Mouse (Mus musculus) MEL (cell line): ENCODE measurements around the gene Gm266. TPM values are rescaled to one million over a fixed set of nuclear protein-coding genes. Genes with fewer than 3 reads are reported as not detected.

ENCODE experiments used
- DNase-seq: peaks from one replicate; pipeline ENCODE4 v3.0.0; 2011; ENCODE audit warnings: low read depth, low spot score
- H3K27ac ChIP-seq: 2 replicates; pipeline ENCODE4 v1.5.1; 2012; ENCODE audit warnings: low read depth, mild to moderate bottlenecking, control low read depth, low read length, moderate library complexity; ENCODE audit not compliant: control insufficient read depth
- H3K27me3 ChIP-seq, 2 experiments: fragments of 150-350 bp in 1 of 2; sonication (generic) in 1 of 2; 2 replicates each; pipeline ENCODE4 v1.6.1; 2012; ENCODE audit warnings: low read length in 2 of 2, mild to moderate bottlenecking in 2 of 2, improper control_type of control experiment in 1 of 2, moderate library complexity in 1 of 2; ENCODE audit not compliant: insufficient read depth in 2 of 2, control insufficient read depth in 1 of 2
- H3K36me3 ChIP-seq, 2 experiments: 2 replicates each; pipeline ENCODE4 v1.6.1; 2012 to 2014; ENCODE audit warnings: low read length in 2 of 2, improper control_type of control experiment in 1 of 2, inconsistent platforms in 1 of 2, mild to moderate bottlenecking in 1 of 2; ENCODE audit not compliant: insufficient read depth in 2 of 2, control insufficient read depth in 1 of 2
- H3K4me1 ChIP-seq, 2 experiments: fragments of 150-350 bp in 1 of 2; sonication (generic) in 1 of 2; 2 replicates each; pipeline ENCODE4 v1.6.1; 2012; ENCODE audit warnings: low read length in 2 of 2, improper control_type of control experiment in 1 of 2, mild to moderate bottlenecking in 1 of 2; ENCODE audit not compliant: insufficient read depth in 2 of 2, control insufficient read depth in 1 of 2
- H3K4me3 ChIP-seq, 2 experiments: fragments of 150-350 bp in 1 of 2; sonication (generic) in 1 of 2; 2 replicates each; pipeline ENCODE4 v1.5.1; 2012; ENCODE audit warnings: low read depth in 2 of 2, low read length in 2 of 2, mild to moderate bottlenecking in 2 of 2, moderate library complexity in 2 of 2, control low read depth in 1 of 2, improper control_type of control experiment in 1 of 2; ENCODE audit not compliant: control insufficient read depth in 1 of 2, insufficient read depth in 1 of 2
- H3K79me2 ChIP-seq: 2 replicates; pipeline ENCODE4 v1.6.1; 2012; ENCODE audit warnings: mild to moderate bottlenecking, low read length, moderate library complexity; ENCODE audit not compliant: control insufficient read depth, poor library complexity, insufficient read depth
- H3K9ac ChIP-seq: 2 replicates; pipeline ENCODE4 v1.6.1; 2012; ENCODE audit warnings: low read depth, mild to moderate bottlenecking, control low read depth, low read length, moderate library complexity; ENCODE audit not compliant: control insufficient read depth, poor library complexity, severe bottlenecking
- H3K9me3 ChIP-seq: fragments of 150-350 bp; sonication (generic); replicated peaks from 2 replicates; pipeline ENCODE4 v1.6.1; 2012; ENCODE audit warnings: mild to moderate bottlenecking, low read length, improper control_type of control experiment, moderate library complexity; ENCODE audit not compliant: insufficient read depth
- BHLHE40 ChIP-seq: IDR thresholded peaks from 2 replicates; pipeline ENCODE4 v1.6.1; 2012; ENCODE audit warnings: low read depth, mild to moderate bottlenecking, inconsistent platforms, low read length, improper control_type of control experiment, borderline replicate concordance
- CHD1 ChIP-seq: IDR thresholded peaks from 2 replicates; pipeline ENCODE4 v1.6.1; 2012; ENCODE audit warnings: low read depth, mild to moderate bottlenecking, inconsistent platforms, low read length, improper control_type of control experiment
- CHD2 ChIP-seq: IDR thresholded peaks from 2 replicates; pipeline ENCODE4 v1.6.1; 2011; ENCODE audit warnings: low read length, improper control_type of control experiment
- CTCF ChIP-seq, 3 experiments: IDR thresholded peaks in 2 of 3; conservative IDR thresholded peaks in 1 of 3; 2 replicates each; pipeline ENCODE4 v1.5.1; 2011 to 2012; ENCODE audit warnings: low read length in 3 of 3, low read depth in 2 of 3, mild to moderate bottlenecking in 2 of 3, improper control_type of control experiment in 1 of 3, inconsistent platforms in 1 of 3, mixed read lengths in 1 of 3, moderate library complexity in 1 of 3; ENCODE audit not compliant: control insufficient read depth in 1 of 3, insufficient read depth in 1 of 3, poor library complexity in 1 of 3, severe bottlenecking in 1 of 3
- E2F4 ChIP-seq: IDR thresholded peaks from 2 replicates; pipeline ENCODE4 v1.6.1; 2011; ENCODE audit warnings: low read depth, low read length, improper control_type of control experiment, borderline replicate concordance
- ELF1 ChIP-seq: IDR thresholded peaks from 2 replicates; pipeline ENCODE4 v1.6.1; 2014; ENCODE audit warnings: low read depth, mild to moderate bottlenecking, inconsistent platforms, low read length, improper control_type of control experiment, moderate library complexity
- ETS1 ChIP-seq: IDR thresholded peaks from 2 replicates; pipeline ENCODE4 v1.6.1; 2012; ENCODE audit warnings: low read depth, mild to moderate bottlenecking, inconsistent platforms, low read length, improper control_type of control experiment, moderate library complexity
- GABPA ChIP-seq: IDR thresholded peaks from 2 replicates; pipeline ENCODE4 v1.6.1; 2012; ENCODE audit warnings: low read depth, mild to moderate bottlenecking, inconsistent platforms, low read length, improper control_type of control experiment, moderate library complexity
- HCFC1 ChIP-seq: IDR thresholded peaks from 2 replicates; pipeline ENCODE4 v1.6.1; 2012; ENCODE audit warnings: low read depth, mild to moderate bottlenecking, inconsistent platforms, low read length, improper control_type of control experiment, moderate library complexity
- KAT2A ChIP-seq: conservative IDR thresholded peaks from 2 replicates; pipeline ENCODE4 v1.6.1; 2012; ENCODE audit warnings: low read depth, low read length, improper control_type of control experiment, inconsistent platforms
- MAX ChIP-seq: IDR thresholded peaks from 2 replicates; pipeline ENCODE4 v1.6.1; 2011; ENCODE audit warnings: low read length, improper control_type of control experiment
- MAZ ChIP-seq: IDR thresholded peaks from 2 replicates; pipeline ENCODE4 v1.6.1; 2012; ENCODE audit warnings: low read depth, mild to moderate bottlenecking, inconsistent platforms, low read length, improper control_type of control experiment
- MEF2A ChIP-seq: IDR thresholded peaks from 2 replicates; pipeline ENCODE4 v1.6.1; 2014; ENCODE audit warnings: low read depth, mild to moderate bottlenecking, inconsistent platforms, low read length, improper control_type of control experiment; ENCODE audit not compliant: poor library complexity, insufficient replicate concordance, severe bottlenecking; ENCODE audit errors: extremely low read depth
- MXI1 ChIP-seq: IDR thresholded peaks from 2 replicates; pipeline ENCODE4 v1.6.1; 2011; ENCODE audit warnings: mild to moderate bottlenecking, low read depth, low read length, improper control_type of control experiment
- MYC ChIP-seq: IDR thresholded peaks from 2 replicates; pipeline ENCODE4 v1.6.1; 2011; ENCODE audit warnings: low read depth, mild to moderate bottlenecking, low read length, improper control_type of control experiment, moderate library complexity
- NELFE ChIP-seq: IDR thresholded peaks from 2 replicates; pipeline ENCODE4 v1.6.1; 2011; ENCODE audit warnings: low read depth, low read length, improper control_type of control experiment
- NRF1 ChIP-seq: IDR thresholded peaks from 2 replicates; pipeline ENCODE4 v1.6.1; 2014; ENCODE audit warnings: low read depth, mild to moderate bottlenecking, inconsistent platforms, low read length, improper control_type of control experiment, moderate library complexity; ENCODE audit not compliant: poor library complexity, insufficient read depth, severe bottlenecking
- POLR2AphosphoS2 ChIP-seq: IDR thresholded peaks from 2 replicates; pipeline ENCODE4 v1.6.1; 2011; ENCODE audit warnings: low read length, improper control_type of control experiment
- POLR2AphosphoS5 ChIP-seq: IDR thresholded peaks from 2 replicates; pipeline ENCODE4 v1.6.1; 2012; ENCODE audit warnings: low read depth, borderline replicate concordance, mild to moderate bottlenecking, inconsistent platforms, low read length, moderate library complexity, mixed read lengths
- RAD21 ChIP-seq: IDR thresholded peaks from 2 replicates; pipeline ENCODE4 v1.6.1; 2011; ENCODE audit warnings: mild to moderate bottlenecking, low read depth, low read length, improper control_type of control experiment
- SIN3A ChIP-seq: IDR thresholded peaks from 2 replicates; pipeline ENCODE4 v1.6.1; 2012; ENCODE audit warnings: low read length, improper control_type of control experiment, inconsistent platforms
- SMC3 ChIP-seq: IDR thresholded peaks from 2 replicates; pipeline ENCODE4 v1.6.1; 2011; ENCODE audit warnings: low read depth, low read length, improper control_type of control experiment
- TAL1 ChIP-seq: IDR thresholded peaks from 2 replicates; pipeline ENCODE4 v1.6.1; 2012; ENCODE audit warnings: mild to moderate bottlenecking, inconsistent platforms, low read length, moderate library complexity, mixed read lengths
- TBP ChIP-seq: IDR thresholded peaks from 2 replicates; pipeline ENCODE4 v1.8.0; 2011; ENCODE audit warnings: low read depth, low read length, improper control_type of control experiment
- TCF12 ChIP-seq: IDR thresholded peaks from 2 replicates; pipeline ENCODE4 v1.6.1; 2014; ENCODE audit warnings: low read depth, mild to moderate bottlenecking, inconsistent platforms, low read length, improper control_type of control experiment, moderate library complexity
- USF2 ChIP-seq, 2 experiments: IDR thresholded peaks; 2 replicates each; pipeline ENCODE4 v1.6.1; 2011 to 2012; ENCODE audit warnings: improper control_type of control experiment in 2 of 2, low read length in 2 of 2, borderline replicate concordance in 1 of 2, inconsistent platforms in 1 of 2, low read depth in 1 of 2, mild to moderate bottlenecking in 1 of 2; ENCODE audit not compliant: insufficient read depth in 1 of 2
- ZKSCAN1 ChIP-seq: IDR thresholded peaks from 2 replicates; pipeline ENCODE4 v1.6.1; 2012; ENCODE audit warnings: low read depth, mild to moderate bottlenecking, inconsistent platforms, low read length, improper control_type of control experiment, moderate library complexity
- ZMIZ1 ChIP-seq: IDR thresholded peaks from 2 replicates; pipeline ENCODE4 v1.6.1; 2012; ENCODE audit warnings: low read depth, mild to moderate bottlenecking, inconsistent platforms, low read length, improper control_type of control experiment, moderate library complexity
- ZNF384 ChIP-seq: IDR thresholded peaks from 2 replicates; pipeline ENCODE4 v1.6.1; 2012; ENCODE audit warnings: low read depth, mild to moderate bottlenecking, inconsistent platforms, low read length, improper control_type of control experiment
- polyA plus RNA-seq, 2 experiments: library from polyadenylated mRNA; stranded (reverse) in 1 of 2; unstranded in 1 of 2; fragments of >175 nt in 1 of 2; fragments of >200 nt in 1 of 2; gene quantifications; 2 replicates each; pipeline versions ENCODE4 v1.2.1 to v1.2.4; 2012; ENCODE audit warnings: low replicate concordance in 2 of 2, low read depth in 1 of 2; ENCODE audit not compliant: insufficient read length in 2 of 2, insufficient read depth in 1 of 2, missing spikeins in 1 of 2
- total RNA-seq: library from RNA; depleted of rRNA; stranded (reverse); fragments of 300-350 nt; gene quantifications from 2 replicates; pipeline ENCODE4 v1.2.3, GENCODE M21; 2012

Gene Gm266
- total and polyA plus RNA-seq, 3 experiments = not detected

DNA sequence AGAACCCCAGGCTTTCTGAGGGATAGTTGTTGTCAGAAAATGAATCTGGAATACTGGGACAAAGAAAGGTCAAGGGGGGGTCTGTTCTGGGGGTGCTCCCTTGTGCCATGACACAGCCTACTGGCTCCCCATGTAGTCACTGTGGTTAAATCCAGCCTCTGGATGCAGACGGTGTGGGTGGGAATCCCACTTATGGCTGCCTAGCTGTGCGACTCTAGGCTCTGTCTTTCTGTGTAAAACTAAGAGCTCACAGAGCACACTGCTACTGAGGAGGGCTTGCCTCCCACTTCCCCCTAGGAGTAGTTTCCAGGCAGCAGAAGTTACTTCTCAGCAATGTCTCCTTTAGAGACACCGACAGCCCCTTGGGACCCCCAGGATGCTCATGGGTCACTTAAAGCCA lies 49.5 kb downstream of the Gm266 start:
- H3K27ac ChIP-seq = no peak overlapping the region
- H3K9me3 ChIP-seq = no peaks in the 10 kb centered on the region
- no peaks in the 10 kb centered on the region for H3K27me3 ChIP-seq
- peak; percentile 25 for DNase-seq
- no peak overlapping the region for H3K9ac ChIP-seq
- no peak overlapping the region for H3K4me3 ChIP-seq
- no peaks in the 10 kb centered on the region; the same call in 1 of the 2 replicates for H3K79me2 ChIP-seq
- peaks cover 0 to 44% of the 10 kb centered on the region in 2 experiments; a peak in 2 of 4 replicates for H3K36me3 ChIP-seq
- TF ChIP-seq ZKSCAN1 (no peak), GABPA (no peak), MEF2A (no peak), SIN3A (no peak), MXI1 (no peak), TBP (no peak), TCF12 (no peak), ETS1 (no peak), NRF1 (no peak)
- peaks cover 29 to 66% of the 10 kb centered on the region in 2 experiments for H3K4me1 ChIP-seq

DNA sequence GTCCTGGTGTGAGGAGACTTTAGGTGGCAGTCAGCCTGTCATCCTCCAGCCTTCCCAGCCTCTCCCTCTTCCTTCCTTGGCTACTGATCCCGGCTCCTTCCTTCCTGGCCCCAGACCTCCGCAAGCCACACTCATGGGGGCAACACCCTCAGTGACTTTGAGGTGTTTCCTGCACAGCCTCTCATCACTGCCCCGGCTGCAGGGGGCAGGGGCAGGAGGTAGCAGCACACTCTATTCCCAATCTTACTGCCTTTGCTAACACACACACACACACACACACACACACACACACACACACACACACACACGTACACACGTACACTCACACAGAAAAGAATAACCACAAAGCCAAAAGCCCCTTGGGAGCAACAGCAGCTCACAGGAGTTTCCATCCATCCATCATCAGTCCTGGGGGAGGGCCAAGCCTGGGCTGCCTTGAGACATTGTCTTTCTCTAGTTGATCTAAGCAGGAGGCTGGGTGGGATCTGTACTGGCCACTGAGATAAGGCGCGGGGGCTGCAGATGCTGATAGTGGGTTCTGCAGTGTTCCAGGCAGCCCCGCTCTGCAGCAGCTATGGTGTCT lies 50.8 kb downstream of the Gm266 start:
- no peaks in the 10 kb centered on the region; the same call in 1 of the 2 replicates for H3K79me2 ChIP-seq
- peaks cover 0 to 44% of the 10 kb centered on the region in 2 experiments; a peak in 2 of 4 replicates for H3K36me3 ChIP-seq
- H3K27ac ChIP-seq = peak overlapping the region; percentile 63
- H3K9me3 ChIP-seq = no peaks in the 10 kb centered on the region
- peak overlapping the region; percentile 41 for H3K9ac ChIP-seq
- H3K4me3 ChIP-seq = no peak overlapping the region
- no peaks in the 10 kb centered on the region for H3K27me3 ChIP-seq
- DNase-seq = peak; percentile 85
- H3K4me1 ChIP-seq = peaks cover 29 to 70% of the 10 kb centered on the region in 2 experiments
- TF ChIP-seq SMC3 (no peak), POLR2AphosphoS5 (no peak), CHD1 (no peak), MAZ (peak; percentile 79), TAL1 (peak; percentile 88), MAX (no peak), CTCF (IDR thresholded peaks at IDR 0.05 in 2 of 3, conservative IDR thresholded peaks at IDR 0.05 in 1 of 3; ENCODE audit: control insufficient read depth in 1 of 3, insufficient read depth in 1 of 3, low read depth in 2 of 3, low read length in 3 of 3, poor library complexity in 1 of 3, severe bottlenecking in 1 of 3) (no peak), SIN3A (peak; percentile 33; the same call in 1 of the 2 replicates), POLR2AphosphoS2 (no peak), CHD2 (no peak), USF2 (IDR thresholded peaks at IDR 0.05; ENCODE audit: borderline replicate concordance in 1 of 2, insufficient read depth in 1 of 2, low read depth in 1 of 2, low read length in 2 of 2) (no peak), NELFE (no peak), HCFC1 (no peak), MEF2A (no peak), ZMIZ1 (no peak), NRF1 (no peak), RAD21 (no peak), ELF1 (no peak), ETS1 (peak; percentile 70; the same call in 1 of the 2 replicates), GABPA (no peak), KAT2A (no peak), ZNF384 (no peak), TCF12 (peak; percentile 85), MXI1 (no peak), BHLHE40 (no peak), E2F4 (no peak), MYC (no peak), ZKSCAN1 (no peak)
